Mouse (Mus musculus): ENCODE measurements around the gene Fosb. TPM values are rescaled to one million over a fixed set of nuclear protein-coding genes. Genes with fewer than 3 reads are reported as not detected.

Gene Fosb
- polyA plus RNA-seq, 1 experiment from 2014 or later = 0.16 TPM

DNA sequence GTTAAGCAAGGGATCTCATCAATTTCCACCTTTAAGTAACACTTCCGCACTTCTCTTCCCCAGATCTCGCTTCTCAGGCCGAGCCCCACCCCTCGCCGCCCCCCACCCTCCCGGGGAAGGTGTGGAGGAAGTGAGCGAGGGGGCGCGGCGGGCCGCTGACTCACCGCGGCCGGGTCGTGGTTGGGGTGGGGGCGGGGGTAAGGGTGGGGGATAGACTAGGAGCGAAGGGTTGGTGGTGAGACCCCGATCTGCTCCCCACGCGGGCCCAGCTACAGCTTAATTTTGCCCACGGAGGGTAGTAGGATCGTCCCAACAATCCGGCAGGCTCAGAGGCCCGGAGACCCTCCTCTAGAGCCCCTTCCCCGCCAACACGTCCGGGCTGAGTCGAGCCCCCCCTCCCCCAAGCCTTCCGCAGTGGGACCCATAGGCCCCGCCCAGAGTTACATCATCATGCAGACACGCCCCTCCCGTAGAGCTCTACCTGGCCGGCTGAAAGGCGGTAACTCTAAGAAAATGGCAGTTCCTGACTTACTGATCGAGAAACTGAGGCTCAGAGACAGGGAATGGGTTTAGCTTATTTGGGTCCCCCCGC lies 37.6 kb downstream of the Fosb start:
- peak overlapping the region; percentile 100 for H3K4me3 ChIP-seq
- WGBS = under 1% methylated on average over 36 of the region's 36 CpGs

DNA sequence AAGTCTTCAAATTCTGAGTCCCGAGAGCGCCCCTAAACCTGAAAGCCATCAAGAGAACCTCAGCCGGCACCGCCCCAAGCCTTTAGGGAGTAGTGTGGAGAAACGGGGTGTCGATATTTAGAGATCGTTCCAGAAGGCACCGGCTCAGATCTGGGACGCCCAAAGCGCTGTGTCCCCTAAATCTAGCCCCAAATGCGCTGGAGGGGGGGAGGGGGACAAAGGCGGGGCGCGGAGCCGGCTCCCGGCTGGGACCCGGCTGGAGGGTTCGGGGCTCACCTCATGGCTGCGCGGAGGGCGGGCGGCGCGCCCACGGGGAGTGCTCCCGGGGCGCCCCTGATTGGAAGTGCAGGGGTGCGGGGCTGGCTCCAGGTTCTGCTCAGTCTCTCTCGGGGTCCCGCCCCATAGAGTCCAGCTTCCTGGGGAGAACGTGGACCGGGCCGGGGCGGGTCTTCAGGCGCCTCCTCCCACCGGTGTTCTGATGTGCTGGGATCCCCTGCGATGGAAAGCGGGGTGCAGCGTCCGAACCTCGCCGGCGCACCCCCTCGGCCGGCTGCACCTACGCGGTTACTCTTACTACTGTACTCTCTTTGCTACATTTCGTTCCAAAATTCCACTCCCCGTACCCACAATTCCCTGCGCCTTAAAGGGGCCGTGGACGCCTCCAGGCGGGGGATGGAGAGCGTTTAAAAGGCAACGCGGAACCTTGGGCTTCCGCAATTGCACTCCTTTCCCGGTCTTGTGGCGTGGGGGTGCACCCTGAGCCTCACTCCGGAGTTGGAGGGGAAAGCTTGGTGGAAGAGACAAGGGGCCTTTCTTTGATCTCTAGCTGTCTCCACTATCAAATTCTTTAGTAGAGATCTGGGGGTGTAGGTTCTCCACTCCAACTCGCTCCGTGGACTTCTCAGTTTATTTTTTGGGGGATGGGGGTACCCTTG lies 38.3 kb downstream of the Fosb start, which contains the start of gene Vasp:
Vasp (minus strand) TSS at position 580 of the 935 bp plus-strand sequence.
- peaks cover 40% of the 10 kb centered on the region for H3K4me1 ChIP-seq
- peak within 1 kb of the TSS; percentile 99 for H3K9ac ChIP-seq
- 1% methylated on average over 62 of the region's 62 CpGs for WGBS
- peak within 1 kb of the TSS; percentile 95 for H3K4me2 ChIP-seq
- H3K4me3 ChIP-seq = peak within 1 kb of the TSS; percentile 100
- H3K36me3 ChIP-seq = peaks cover 14% of the 10 kb centered on the region
- peak within 1 kb of the TSS; percentile 98 for H3K27ac ChIP-seq (replicated peaks)
- 0 out of 2 replicates have a peak, but pooled peaks cover 3% of the 10 kb centered on the region for H3K27me3 ChIP-seq (replicated peaks)
- ATAC-seq (ENCODE audit: extremely low read depth, insufficient number of reproducible peaks, low FRiP score, low TSS enrichment) = peak; percentile 56
- 0 out of 2 replicates have a peak, but pooled peaks cover 3% of the 10 kb centered on the region for H3K9me3 ChIP-seq

More for the DNA sequence above, 37.6 kb downstream of the Fosb start:
- H3K36me3 ChIP-seq = peaks cover 9% of the 10 kb centered on the region
- peaks cover 10% of the 10 kb centered on the region; the same call in 1 of the 2 replicates for H3K27me3 ChIP-seq (replicated peaks)
- 0 out of 2 replicates have a peak, but pooled peaks cover 3% of the 10 kb centered on the region for H3K9me3 ChIP-seq
- H3K4me1 ChIP-seq = peaks cover 32% of the 10 kb centered on the region
- H3K27ac ChIP-seq (replicated peaks) = peak overlapping the region; percentile 98
- peak overlapping the region; percentile 95 for H3K4me2 ChIP-seq
- ATAC-seq (ENCODE audit: extremely low read depth, insufficient number of reproducible peaks, low FRiP score, low TSS enrichment) = peak; percentile 45; the same call in 1 of the 2 replicates
- peak overlapping the region; percentile 99 for H3K9ac ChIP-seq

DNA sequence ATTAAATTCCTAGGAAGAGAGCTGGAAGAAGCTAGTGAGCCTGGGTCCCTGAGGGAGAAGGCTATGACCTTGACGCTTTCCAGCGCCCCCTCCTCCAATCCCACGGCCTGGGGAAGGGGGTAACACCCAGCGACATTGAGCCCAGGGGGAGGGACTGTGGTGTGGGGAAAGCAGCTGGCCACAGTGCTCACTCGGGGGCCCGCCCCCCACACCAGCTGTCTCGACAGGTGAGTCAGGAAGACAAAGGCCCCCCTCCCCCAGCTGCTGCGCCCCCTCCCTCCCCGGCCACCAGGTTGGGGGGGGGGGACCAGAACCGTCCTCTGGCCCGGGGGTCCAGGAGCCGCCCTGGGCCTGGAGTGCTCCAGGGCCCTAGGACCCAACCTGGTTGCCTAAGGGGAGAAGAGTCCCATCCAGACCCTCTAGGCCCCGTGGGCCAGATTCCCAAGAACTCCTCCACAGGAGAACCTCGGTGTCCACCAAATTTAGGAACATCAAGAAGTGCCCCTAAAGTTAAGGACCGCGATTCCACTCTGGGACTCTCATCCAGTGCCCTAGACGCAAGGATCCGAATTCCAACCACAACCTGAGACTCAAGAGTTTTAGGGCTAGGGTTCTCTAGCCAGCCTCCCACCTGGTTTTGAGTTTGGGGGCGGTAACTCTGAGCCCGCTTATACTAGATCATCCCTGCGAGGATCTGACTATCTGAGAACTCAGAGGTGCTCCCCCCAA lies 39.2 kb downstream of the Fosb start:
- Histone ChIP-seq H3K4me2 (peak overlapping the region; percentile 95), H3K4me3 (peak overlapping the region; percentile 100), H3K27me3 (replicated peaks) (0 out of 2 replicates have a peak, but pooled peaks cover 2% of the 10 kb centered on the region), H3K4me1 (peaks cover 48% of the 10 kb centered on the region), H3K9ac (peak overlapping the region; percentile 99), H3K9me3 (no peaks in the 10 kb centered on the region), H3K27ac (replicated peaks) (peak overlapping the region; percentile 98), H3K36me3 (peaks cover 22% of the 10 kb centered on the region)
- WGBS = under 1% methylated on average over 20 of the region's 21 CpGs
- ATAC-seq (ENCODE audit: extremely low read depth, insufficient number of reproducible peaks, low FRiP score, low TSS enrichment) = no peak

DNA sequence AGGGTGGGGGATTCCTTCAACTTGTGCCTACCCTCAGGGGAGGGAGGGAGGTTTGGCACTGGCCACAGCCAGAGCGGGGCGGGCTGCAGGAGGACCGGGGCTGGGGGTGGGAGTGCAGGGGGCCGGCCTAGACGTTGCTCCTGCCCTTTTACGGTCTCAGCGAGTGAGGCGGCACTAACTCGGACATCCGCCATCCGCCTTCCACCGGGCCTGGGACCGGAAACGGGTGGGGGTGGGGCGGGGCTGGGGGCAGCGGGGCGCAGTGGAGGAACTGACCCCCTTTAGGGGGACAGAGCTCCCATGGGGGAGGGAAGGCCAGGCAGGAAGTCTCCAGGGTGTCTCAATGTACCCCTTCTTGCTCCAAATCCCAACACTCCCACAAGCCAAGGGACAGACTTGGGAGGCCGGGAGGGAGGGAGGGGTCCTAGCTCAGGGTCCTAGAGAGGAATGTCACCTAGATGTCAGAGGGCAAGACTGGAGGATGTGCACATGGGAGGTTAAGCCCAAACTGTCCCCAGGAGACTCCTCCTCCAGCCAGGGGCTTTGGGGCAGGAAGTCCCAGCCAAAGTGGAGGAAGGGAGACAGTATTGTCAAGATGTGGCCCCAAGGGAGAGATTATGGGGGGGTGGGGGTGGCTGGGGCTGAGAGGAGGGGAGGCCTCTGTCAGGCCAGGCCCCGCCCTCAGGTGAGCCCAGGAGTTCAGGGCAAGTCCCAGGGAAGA lies 40.0 kb downstream of the Fosb start:
- Histone ChIP-seq H3K27ac (replicated peaks) (peak overlapping the region; percentile 98), H3K4me1 (peaks cover 56% of the 10 kb centered on the region), H3K9ac (peak overlapping the region; percentile 99), H3K9me3 (no peaks in the 10 kb centered on the region), H3K27me3 (replicated peaks) (no peaks in the 10 kb centered on the region), H3K4me3 (peak overlapping the region; percentile 100), H3K36me3 (peaks cover 29% of the 10 kb centered on the region), H3K4me2 (peak overlapping the region; percentile 95)
- ATAC-seq (ENCODE audit: extremely low read depth, insufficient number of reproducible peaks, low FRiP score, low TSS enrichment) = peak; percentile 53
- under 1% methylated on average over 18 of the region's 19 CpGs for WGBS

- Histone ChIP-seq H3K4me1 (peaks cover 62% of the 10 kb centered on the region), H3K9me3 (no peaks in the 10 kb centered on the region), H3K27ac (replicated peaks) (peak overlapping the region; percentile 98), H3K27me3 (replicated peaks) (no peaks in the 10 kb centered on the region), H3K36me3 (peaks cover 36% of the 10 kb centered on the region), H3K4me2 (peak overlapping the region; percentile 95), H3K4me3 (peak overlapping the region; percentile 100), H3K9ac (peak overlapping the region; percentile 99)
- no peak for ATAC-seq (ENCODE audit: extremely low read depth, insufficient number of reproducible peaks, low FRiP score, low TSS enrichment)
- WGBS = 40% methylated on average over 10 of the region's 10 CpGs
These were observed 40.7 kb downstream of the Fosb start for GRCm38 (mm10) chr7:19268993-19269681.

DNA sequence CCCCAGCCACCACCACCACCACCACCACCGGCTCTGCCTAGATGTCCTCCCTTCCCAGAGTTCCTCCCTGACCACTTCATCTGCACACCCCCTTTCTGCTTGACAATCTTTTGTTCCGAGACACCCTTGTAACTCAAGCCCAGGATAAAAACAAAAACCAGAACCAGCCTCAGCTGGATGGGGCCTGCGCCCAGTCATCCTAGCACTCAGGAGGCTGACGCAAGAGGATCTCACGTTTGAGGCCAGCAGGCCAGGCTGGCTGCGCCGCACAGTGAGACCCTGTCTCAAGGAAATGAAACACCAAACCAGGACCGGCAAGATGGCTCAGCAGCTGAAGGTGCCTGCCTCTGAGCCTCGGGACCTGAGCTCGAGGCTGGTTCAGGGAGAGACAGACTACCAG lies 42.8 kb downstream of the Fosb start:
- peaks cover 59% of the 10 kb centered on the region for H3K4me1 ChIP-seq
- peak overlapping the region; percentile 2; the same call in 1 of the 2 replicates for H3K27ac ChIP-seq (replicated peaks)
- WGBS = 47% methylated on average over 10 of the region's 10 CpGs

GRCm38 (mm10) chr7:19265928-19266822 lies 43.7 kb downstream of the Fosb start:
- Histone ChIP-seq H3K36me3 (peaks cover 66% of the 10 kb centered on the region), H3K9me3 (no peaks in the 10 kb centered on the region), H3K9ac (peak overlapping the region; percentile 63), H3K27me3 (replicated peaks) (no peaks in the 10 kb centered on the region), H3K27ac (replicated peaks) (peak overlapping the region; percentile 24; the same call in 1 of the 2 replicates), H3K4me3 (no peak overlapping the region), H3K4me2 (peak overlapping the region; percentile 28; the same call in 1 of the 2 replicates), H3K4me1 (peaks cover 59% of the 10 kb centered on the region)
- no peak for ATAC-seq (ENCODE audit: extremely low read depth, insufficient number of reproducible peaks, low FRiP score, low TSS enrichment)
- WGBS = 63% methylated on average over 10 of the region's 10 CpGs

More for the DNA sequence above, 42.8 kb downstream of the Fosb start:
- Histone ChIP-seq H3K4me2 (0 out of 2 replicates have a peak overlapping the region, but pooled peaks have one; percentile 25), H3K36me3 (peaks cover 57% of the 10 kb centered on the region), H3K4me3 (no peak overlapping the region), H3K27me3 (replicated peaks) (no peaks in the 10 kb centered on the region), H3K9ac (peak overlapping the region; percentile 63), H3K9me3 (no peaks in the 10 kb centered on the region)
- no peak for ATAC-seq (ENCODE audit: extremely low read depth, insufficient number of reproducible peaks, low FRiP score, low TSS enrichment)

DNA sequence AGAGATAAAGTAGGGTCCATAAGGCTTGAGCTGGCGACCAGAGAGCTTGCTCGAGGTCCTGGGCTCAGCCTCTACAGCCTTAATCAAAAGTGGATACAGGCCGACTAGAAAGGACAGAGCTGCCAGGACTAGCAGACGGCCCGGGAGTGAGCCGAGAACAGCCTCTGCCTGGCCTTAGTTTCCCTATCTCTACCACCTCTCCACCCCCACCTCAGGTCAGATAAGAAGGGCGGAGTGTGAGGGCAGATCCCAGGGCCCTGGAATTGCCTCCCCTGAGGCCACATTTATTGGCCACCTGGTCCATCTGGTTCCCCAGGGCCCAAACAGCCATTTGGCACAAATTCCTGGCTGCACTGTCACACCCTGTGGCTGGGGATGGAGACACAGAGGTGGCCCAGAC lies 44.7 kb downstream of the Fosb start:
- H3K4me2 ChIP-seq = peak overlapping the region; percentile 28
- no peak overlapping the region for H3K4me3 ChIP-seq
- no peaks in the 10 kb centered on the region for H3K27me3 ChIP-seq (replicated peaks)
- peaks cover 54% of the 10 kb centered on the region for H3K4me1 ChIP-seq
- no peak for ATAC-seq (ENCODE audit: extremely low read depth, insufficient number of reproducible peaks, low FRiP score, low TSS enrichment)
- peak overlapping the region; percentile 63 for H3K9ac ChIP-seq
- 18% methylated on average over 7 of the region's 7 CpGs for WGBS
- no peaks in the 10 kb centered on the region for H3K9me3 ChIP-seq
- H3K36me3 ChIP-seq = peaks cover 76% of the 10 kb centered on the region
- H3K27ac ChIP-seq (replicated peaks) = 0 out of 2 replicates have a peak overlapping the region, but pooled peaks have one; percentile 24

DNA sequence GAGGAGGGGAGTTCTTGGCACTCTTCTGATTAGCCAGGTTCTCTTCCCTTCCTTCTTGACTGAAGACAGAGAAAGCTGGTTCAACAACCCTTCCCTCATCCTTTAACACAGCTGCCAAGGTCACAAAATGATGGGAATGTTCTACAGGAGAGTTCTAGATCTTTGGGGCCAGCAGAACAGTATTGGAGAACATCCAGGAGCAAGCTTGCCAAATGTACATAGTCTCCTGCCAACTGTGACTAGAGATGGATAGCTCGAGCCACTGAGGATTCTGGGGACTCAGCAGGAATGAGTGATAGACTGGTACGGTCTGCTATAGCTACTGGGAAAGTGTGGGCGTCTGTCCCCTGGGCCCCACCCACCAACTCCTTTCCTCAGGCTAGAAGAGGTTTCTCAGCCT lies 51.5 kb downstream of the Fosb start:
- Histone ChIP-seq H3K27ac (replicated peaks) (0 out of 2 replicates have a peak overlapping the region, but pooled peaks have one; percentile 5), H3K27me3 (replicated peaks) (no peaks in the 10 kb centered on the region), H3K9me3 (no peaks in the 10 kb centered on the region), H3K4me1 (peaks cover 8% of the 10 kb centered on the region), H3K36me3 (peaks cover 91% of the 10 kb centered on the region), H3K4me3 (no peak overlapping the region), H3K4me2 (no peak overlapping the region), H3K9ac (no peak overlapping the region)
- 76% methylated on average over 3 of the region's 3 CpGs for WGBS
- ATAC-seq (ENCODE audit: extremely low read depth, insufficient number of reproducible peaks, low FRiP score, low TSS enrichment) = no peak

Measured in heart, embryonic 13.5 days (tissue).